Mouse (Mus musculus): ENCODE measurements around the gene Prex1. TPM values are rescaled to one million over a fixed set of nuclear protein-coding genes. Genes with fewer than 3 reads are reported as not detected.
"Not testable (repeated sequence)": the region's sequence is repeated elsewhere in the genome, so short reads cannot be mapped to it uniquely, and the experiment has no call there.

Gene Prex1
- total and polyA plus RNA-seq, 3 experiments: 5.5 to 19.5 (median 18.5) TPM

- no peaks in the 10 kb centered on the region for H3K27me3 ChIP-seq (replicated peaks)
- dilution Hi-C loops (cut with MboI; ENCODE audit: extremely low pct_ligation_motif_present, extremely low pct_unique_long_range_greater_than_20kb, low sequenced_read_pairs): no loop called here
- in situ Hi-C loops (cut with MboI; ENCODE audit: low pct_ligation_motif_present, low pct_unique_long_range_greater_than_20kb, low sequenced_read_pairs): no loop called here
- H3K27ac ChIP-seq (ENCODE audit: insufficient read depth, low read depth): peak overlapping the region; percentile 88
- no peaks in the 10 kb centered on the region for H3K9me3 ChIP-seq (replicated peaks; ENCODE audit: low read length)
- peak overlapping the region; percentile 8; the same call in 1 of the 2 replicates for H3K9ac ChIP-seq (ENCODE audit: insufficient read depth, low read depth)
- DNase-seq (ENCODE audit: extremely low read depth): no peak
- no peaks in the 10 kb centered on the region for H3K79me2 ChIP-seq (replicated peaks; ENCODE audit: control insufficient read depth, extremely low read depth, insufficient read depth, poor library complexity, severe bottlenecking)
- H3K4me3 ChIP-seq (replicated peaks in 1 of 3; ENCODE audit: low read depth in 2 of 3, low read length in 2 of 3, poor library complexity in 1 of 3): peak overlapping the region in 1 of 3 experiments; percentile 20
- H3K4me1 ChIP-seq (ENCODE audit: control insufficient read depth in 1 of 2, insufficient read depth in 2 of 2): peaks cover 45 to 83% of the 10 kb centered on the region in 2 experiments
- H3K36me3 ChIP-seq (replicated peaks in 1 of 2; ENCODE audit: control insufficient read depth in 1 of 2, insufficient read depth in 1 of 2, low read length in 1 of 2): no peaks in the 10 kb centered on the region
- 0 out of 2 replicates have a peak, but pooled peaks have one; percentile 17 for TF ChIP-seq TCF12 (IDR thresholded peaks at IDR 0.05; ENCODE audit: low read depth, low read length)
- TF ChIP-seq POLR2A (IDR thresholded peaks at IDR 0.05; ENCODE audit: low read depth, low read length): no peak
- TF ChIP-seq IRF4 (IDR thresholded peaks at IDR 0.05; ENCODE audit: low read depth, low read length): peak; percentile 79
- no peak for TF ChIP-seq USF1 (IDR thresholded peaks at IDR 0.05; ENCODE audit: low read depth, low read length)
- TF ChIP-seq BHLHE40 (IDR thresholded peaks at IDR 0.05; ENCODE audit: low read depth, low read length): peak; percentile 35; the same call in 1 of the 2 replicates
- peak; percentile 65; the same call in 1 of the 2 replicates for TF ChIP-seq EP300 (IDR thresholded peaks at IDR 0.05; ENCODE audit: low read length)
- TF ChIP-seq ETS1 (conservative IDR thresholded peaks at IDR 0.05; ENCODE audit: low read depth, low read length): peak; percentile 66
- 0 out of 2 replicates have a peak, but pooled peaks have one; percentile 8 for TF ChIP-seq MAFK (IDR thresholded peaks at IDR 0.05; ENCODE audit: insufficient replicate concordance, low read length)
- TF ChIP-seq RAD21 (IDR thresholded peaks at IDR 0.05; ENCODE audit: low read depth, low read length): no peak
- no peak overlapping the region for H3K4me2 ChIP-seq (ENCODE audit: insufficient read depth, low read depth, poor library complexity, severe bottlenecking)
These were observed 18.5 kb upstream of the Prex1 start for GRCm38 (mm10) chr2:166732146-166732545.

DNA sequence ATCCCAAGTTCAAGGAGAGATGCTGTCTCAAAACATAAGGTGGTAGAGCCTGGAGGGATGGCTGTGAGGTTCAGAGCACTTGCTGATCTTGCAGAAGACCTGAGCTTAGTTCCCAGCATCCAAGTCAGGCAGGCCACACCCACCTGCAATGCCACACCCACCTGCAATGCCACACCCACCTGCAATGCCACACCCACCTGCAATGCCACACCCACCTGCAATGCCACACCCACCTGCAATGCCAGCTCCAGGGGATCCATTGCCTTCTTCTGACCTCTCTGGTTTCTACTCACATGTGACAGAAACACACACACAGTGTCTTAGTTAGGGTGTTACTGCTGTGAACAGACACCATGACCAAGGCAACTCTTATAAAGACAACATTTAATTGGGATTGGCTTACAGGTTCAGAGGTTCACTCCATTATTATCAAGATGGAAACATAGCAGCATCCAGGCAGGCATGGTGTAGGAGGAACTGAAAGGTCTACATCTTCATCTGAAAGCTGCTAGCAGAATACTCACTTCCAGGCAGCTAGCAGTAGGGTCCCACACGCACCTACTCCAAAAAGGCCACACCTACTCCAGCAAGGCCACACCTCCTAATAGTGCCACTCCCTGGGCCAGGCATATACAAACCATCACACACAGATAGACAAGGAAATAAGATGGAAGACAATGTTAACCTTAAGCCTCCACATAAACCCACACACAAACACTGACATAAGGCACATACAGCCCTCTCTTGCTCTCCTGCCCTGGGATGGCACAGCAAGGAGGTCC, 17.7 kb upstream of the Prex1 start:
- dilution Hi-C loops (cut with MboI; ENCODE audit: extremely low pct_ligation_motif_present, extremely low pct_unique_long_range_greater_than_20kb, low sequenced_read_pairs); H3K9ac ChIP-seq (ENCODE audit: insufficient read depth, low read depth); DNase-seq (ENCODE audit: extremely low read depth); H3K27me3 ChIP-seq (replicated peaks); in situ Hi-C loops (cut with MboI; ENCODE audit: low pct_ligation_motif_present, low pct_unique_long_range_greater_than_20kb, low sequenced_read_pairs); H3K36me3 ChIP-seq (replicated peaks in 1 of 2; ENCODE audit: control insufficient read depth in 1 of 2, insufficient read depth in 1 of 2, low read length in 1 of 2); H3K79me2 ChIP-seq (replicated peaks; ENCODE audit: control insufficient read depth, extremely low read depth, insufficient read depth, poor library complexity, severe bottlenecking); H3K4me2 ChIP-seq (ENCODE audit: insufficient read depth, low read depth, poor library complexity, severe bottlenecking); H3K9me3 ChIP-seq (replicated peaks; ENCODE audit: low read length); H3K4me3 ChIP-seq (replicated peaks in 1 of 3; ENCODE audit: low read depth in 2 of 3, low read length in 2 of 3, poor library complexity in 1 of 3): not testable (repeated sequence)
- 0 out of 2 replicates have a peak, but pooled peaks have one; percentile 11 for TF ChIP-seq ELF1 (IDR thresholded peaks at IDR 0.05; ENCODE audit: low read depth, low read length)
- peak; percentile 55; the same call in 1 of the 2 replicates for TF ChIP-seq SIN3A (IDR thresholded peaks at IDR 0.05; ENCODE audit: low read length)
- 0 out of 2 replicates have a peak, but pooled peaks have one; percentile 25 for TF ChIP-seq NRF1 (IDR thresholded peaks at IDR 0.05; ENCODE audit: low read depth, low read length)
- TF ChIP-seq IRF4 (IDR thresholded peaks at IDR 0.05; ENCODE audit: low read depth, low read length): 0 out of 2 replicates have a peak, but pooled peaks have one; percentile 29
- H3K4me1 ChIP-seq (ENCODE audit: control insufficient read depth in 1 of 2, insufficient read depth in 2 of 2): peaks cover 40 to 75% of the 10 kb centered on the region in 2 experiments
- H3K27ac ChIP-seq (ENCODE audit: insufficient read depth, low read depth): peak overlapping the region; percentile 88
